Mouse (Mus musculus) kidney, embryonic 14.5 days (tissue): ENCODE measurements around the gene Gm2007. TPM values are rescaled to one million over a fixed set of nuclear protein-coding genes. Genes with fewer than 3 reads are reported as not detected.
"Not testable (repeated sequence)": the region's sequence is repeated elsewhere in the genome, so short reads cannot be mapped to it uniquely, and the experiment has no call there.

Experiments
- ATAC-seq: fragments of 200-750 bp; cut with Nextera tagmentation; 2 replicates; pipeline ENCODE4 v1.8.0; 2017; ENCODE audit warnings: moderate number of reproducible peaks, mild to moderate bottlenecking, moderate TSS enrichment, moderate library complexity; ENCODE audit not compliant: low FRiP score, low TSS enrichment
- H3K27ac ChIP-seq: fragments of 300-500 bp; sonication (generic); 2 replicates; pipeline ENCODE4 v1.5.1; 2014; ENCODE audit warnings: low read depth, mild to moderate bottlenecking, low read length, moderate library complexity, mixed read lengths
- H3K27me3 ChIP-seq: fragments of 300-500 bp; sonication (generic); 2 replicates; pipeline ENCODE4 v1.6.1; 2014; ENCODE audit warnings: mild to moderate bottlenecking, low read length; ENCODE audit not compliant: control insufficient read depth, insufficient read depth
- H3K36me3 ChIP-seq: fragments of 300-500 bp; sonication (generic); 2 replicates; pipeline ENCODE4 v1.6.1; 2014; ENCODE audit warnings: low read length, mixed read lengths; ENCODE audit not compliant: control insufficient read depth, insufficient read depth
- H3K4me1 ChIP-seq: fragments of 300-500 bp; sonication (generic); 2 replicates; pipeline ENCODE4 v1.6.1; 2014; ENCODE audit warnings: low read length, mixed read lengths; ENCODE audit not compliant: control insufficient read depth, insufficient read depth
- H3K4me2 ChIP-seq: fragments of 300-500 bp; sonication (generic); replicated peaks from 2 replicates; pipeline ENCODE4 v1.6.1; 2014; ENCODE audit warnings: low read depth, mild to moderate bottlenecking, low read length
- H3K4me3 ChIP-seq: fragments of 300-500 bp; sonication (generic); 2 replicates; pipeline ENCODE4 v1.5.1; 2014; ENCODE audit warnings: mild to moderate bottlenecking, low read length
- H3K9ac ChIP-seq: fragments of 300-500 bp; sonication (generic); 2 replicates; pipeline ENCODE4 v1.6.1; 2014; ENCODE audit warnings: low read depth, mild to moderate bottlenecking, low read length, moderate library complexity
- H3K9me3 ChIP-seq: fragments of 300-500 bp; sonication (generic); 2 replicates; pipeline ENCODE4 v1.6.1; 2016; ENCODE audit warnings: low read length; ENCODE audit not compliant: control insufficient read depth
- WGBS: fragments of 180-500 bp; shearing (Covaris S2); extraction: QIAGEN DNeasy Blood & Tissue Kit; methylation state at CpG from one replicate; pipeline ENCODE4 v1.1.7; 2014; 5-methylcytosine and 5-hydroxymethylcytosine counted together
- polyA plus RNA-seq: library from polyadenylated mRNA; unstranded; fragments of >200 nt; fragmentation: Nextera tagmentation; extraction: Ambion mirVana; gene quantifications from 2 replicates; pipeline ENCODE4 v1.2.1, GENCODE M21; 2014

Gene Gm2007
- not detected in 2 replicates for polyA plus RNA-seq

DNA sequence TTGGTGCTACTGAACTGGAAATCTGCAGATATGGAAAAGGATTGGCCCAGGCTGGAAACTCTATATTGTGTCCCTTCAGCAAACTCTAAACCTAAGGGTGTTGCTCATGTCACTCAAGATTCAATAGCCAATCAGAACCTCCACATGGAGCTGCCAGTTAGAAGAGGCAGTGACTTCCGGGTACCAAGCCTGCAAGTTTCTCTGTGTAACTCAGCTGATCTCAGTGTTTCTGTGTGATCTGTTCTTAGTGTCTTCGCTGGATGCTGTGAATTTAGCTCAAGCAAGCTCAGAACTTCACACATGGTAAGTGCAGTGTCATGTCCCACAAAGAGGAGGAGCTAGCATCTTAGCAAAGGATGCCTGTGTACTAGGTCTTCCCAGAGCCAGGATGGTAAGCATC lies at the start of gene Gm2007:
Gene Gm2007, plus strand, starts transcription at position 301 of the 400 bp plus-strand sequence.
- not testable (repeated sequence) for H3K36me3 ChIP-seq, H3K4me2 ChIP-seq, ATAC-seq, H3K9me3 ChIP-seq, H3K27me3 ChIP-seq, H3K9ac ChIP-seq, H3K4me3 ChIP-seq, H3K4me1 ChIP-seq, H3K27ac ChIP-seq
- WGBS: no CpG with 5 or more reads among the region's 2 CpGs

- not testable (repeated sequence) for H3K9ac ChIP-seq, H3K36me3 ChIP-seq, H3K4me2 ChIP-seq, H3K27me3 ChIP-seq, H3K27ac ChIP-seq, H3K4me3 ChIP-seq, ATAC-seq, H3K4me1 ChIP-seq, H3K9me3 ChIP-seq
- no CpG with 5 or more reads among the region's 9 CpGs for WGBS
Observed at GRCm38 (mm10) chr2:175703546-175703945, 37.8 kb upstream of the Gm2007 start, which contains the start of gene Zfp969. Zfp969 (minus strand) TSS chr2:175703646.

- H3K36me3 ChIP-seq, H3K4me2 ChIP-seq, H3K4me1 ChIP-seq, H3K4me3 ChIP-seq, H3K27ac ChIP-seq, H3K9me3 ChIP-seq, H3K9ac ChIP-seq, H3K27me3 ChIP-seq, ATAC-seq: not testable (repeated sequence)
- WGBS: no CpG with 5 or more reads among the region's 6 CpGs
Observed at GRCm38 (mm10) chr2:175800993-175801392, 59.7 kb downstream of the Gm2007 start, which contains the start of gene Gm14288. Gm14288 (minus strand) TSS chr2:175801093.

Other genes with a start within 250 kb of the Gm2007 start
- not detected in 2 replicates for gene Gm11007, start 97.6 kb upstream of the Gm2007 start, polyA plus RNA-seq
- 13.9 and 29.0 TPM in 2 replicates for gene Zfp969, start 37.9 kb upstream of the Gm2007 start, polyA plus RNA-seq
- 1.8 and 5.6 TPM in 2 replicates for gene Gm14288, start 59.6 kb downstream of the Gm2007 start, polyA plus RNA-seq
- gene Gm6710, start 127.7 kb downstream of the Gm2007 start, polyA plus RNA-seq: 23.8 and 27.7 TPM in 2 replicates
- gene Zfp966, start 189.6 kb downstream of the Gm2007 start, polyA plus RNA-seq: 2.6 and 6.4 TPM in 2 replicates
- gene Gm2026, start 223.8 kb downstream of the Gm2007 start, polyA plus RNA-seq: 22.5 and 25.3 TPM in 2 replicates